Mouse (Mus musculus) stomach, postnatal 0 days (tissue): ENCODE results near the gene Olfr582.

Source experiments
- CTCF ChIP-seq: IDR thresholded peaks from 2 replicates; pipeline ENCODE4 v1.5.1; 2016; ENCODE audit warnings: antibody characterized with exemption, low read depth, mild to moderate bottlenecking, moderate library complexity
- EP300 ChIP-seq: optimal IDR thresholded peaks from 2 replicates; pipeline ENCODE3; 2016; ENCODE audit warnings: antibody characterized with exemption

DNA sequence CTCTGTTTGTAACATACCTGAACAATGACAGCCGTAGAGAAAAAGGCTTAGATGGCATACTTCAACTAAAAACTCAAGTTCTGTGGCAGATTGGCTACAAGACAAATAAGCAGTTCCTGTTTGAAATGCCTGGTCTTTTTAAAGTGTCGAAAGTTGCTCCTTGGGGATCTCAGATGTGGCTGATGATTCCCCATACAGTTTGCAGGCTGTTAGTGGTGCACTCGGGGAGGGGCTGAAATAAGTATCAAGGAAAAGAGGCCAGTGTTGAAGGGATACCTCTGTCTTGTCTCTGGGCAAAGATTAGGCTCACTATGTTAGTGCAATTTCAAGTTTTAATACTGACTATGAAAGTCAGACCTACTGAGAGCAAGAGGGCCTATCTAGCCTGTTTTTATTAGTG, 48.6 kb upstream of the Olfr582 start, which contains the start of gene Olfr578:
- TF ChIP-seq CTCF (no peak), EP300 (no peak)
